Mouse (Mus musculus) midbrain, postnatal 0 days (tissue): Measurements from ENCODE around the gene Mrpl47. TPM values are rescaled to one million over a fixed set of nuclear protein-coding genes. Genes with fewer than 3 reads are reported as not detected.

Experiments
- ATAC-seq: fragments of 200-750 bp; cut with Nextera tagmentation; 2 replicates; pipeline ENCODE4 v1.8.0; 2017; ENCODE audit warnings: moderate number of reproducible peaks, mild to moderate bottlenecking, moderate TSS enrichment, moderate library complexity; ENCODE audit not compliant: low FRiP score
- DNase-seq: peaks from one replicate; pipeline ENCODE4 v3.0.0-alpha.2; 2015; ENCODE audit warnings: low spot score
- H3K27ac ChIP-seq: fragments of 300-500 bp; sonication (generic); 2 replicates; pipeline ENCODE4 v1.5.1; 2014; ENCODE audit warnings: low read depth, mild to moderate bottlenecking, low read length, mixed read lengths
- H3K27me3 ChIP-seq: fragments of 300-500 bp; sonication (generic); 2 replicates; pipeline ENCODE4 v1.6.1; 2014; ENCODE audit warnings: low read length, control low read depth, mixed read lengths; ENCODE audit not compliant: insufficient read depth
- H3K36me3 ChIP-seq: fragments of 300-500 bp; sonication (generic); 2 replicates; pipeline ENCODE4 v1.6.1; 2014; ENCODE audit warnings: low read length, control low read depth, mixed read lengths; ENCODE audit not compliant: insufficient read depth
- H3K4me1 ChIP-seq: fragments of 300-500 bp; sonication (generic); 2 replicates; pipeline ENCODE4 v1.6.1; 2014; ENCODE audit warnings: mild to moderate bottlenecking, control low read depth, antibody characterized with exemption, low read length, mixed read lengths; ENCODE audit not compliant: insufficient read depth
- H3K4me2 ChIP-seq: fragments of 300-500 bp; sonication (generic); 2 replicates; pipeline ENCODE4 v1.6.1; 2014; ENCODE audit warnings: low read depth, mild to moderate bottlenecking, low read length, mixed read lengths; ENCODE audit not compliant: poor library complexity, severe bottlenecking
- H3K4me3 ChIP-seq: fragments of 300-500 bp; sonication (generic); 2 replicates; pipeline ENCODE4 v1.5.1; 2014; ENCODE audit warnings: low read depth, mild to moderate bottlenecking, low read length, moderate library complexity
- H3K9ac ChIP-seq: fragments of 300-500 bp; sonication (generic); replicated peaks from 2 replicates; pipeline ENCODE4 v1.6.1; 2014; ENCODE audit warnings: mild to moderate bottlenecking, low read length, moderate library complexity, mixed read lengths; ENCODE audit not compliant: poor library complexity, severe bottlenecking
- H3K9me3 ChIP-seq: fragments of 300-500 bp; sonication (generic); 2 replicates; pipeline ENCODE4 v1.6.1; 2016; ENCODE audit warnings: low read length, control low read depth
- CTCF ChIP-seq: IDR thresholded peaks from 2 replicates; pipeline ENCODE4 v1.5.1; 2016; ENCODE audit warnings: antibody characterized with exemption, mild to moderate bottlenecking
- WGBS: fragments of 180-500 bp; shearing (Covaris S2); extraction: QIAGEN DNeasy Blood & Tissue Kit; methylation state at CpG from one replicate; pipeline ENCODE4 v1.1.7; 2014; 5-methylcytosine and 5-hydroxymethylcytosine counted together
- polyA plus RNA-seq: library from polyadenylated mRNA; unstranded; fragments of >200 nt; fragmentation: Nextera tagmentation; extraction: Ambion mirVana; gene quantifications from 2 replicates; pipeline ENCODE4 v1.2.1, GENCODE M21; 2015
- total RNA-seq: library from RNA; depleted of rRNA; stranded (reverse); fragments of >200 nt; gene quantifications from 2 replicates; pipeline ENCODE4 v1.2.3, GENCODE M21; 2014; rRNA removed

The Mrpl47 gene
- total RNA-seq (10.4 and 20.4 TPM in 2 replicates), polyA plus RNA-seq (25.4 and 30.7 TPM in 2 replicates)

- Histone ChIP-seq H3K36me3 (peaks cover 18% of the 10 kb centered on the region), H3K4me2 (peak within 1 kb of the TSS; percentile 59), H3K27ac (peak within 1 kb of the TSS; percentile 93), H3K9me3 (no peaks in the 10 kb centered on the region), H3K4me1 (0 out of 2 replicates have a peak, but pooled peaks cover 4% of the 10 kb centered on the region), H3K27me3 (no peaks in the 10 kb centered on the region), H3K4me3 (peak within 1 kb of the TSS; percentile 64), H3K9ac (peak within 1 kb of the TSS; percentile 84)
- DNase-seq (peak; percentile 57), ATAC-seq (peak; percentile 61; the same call in 1 of the 2 replicates)
- under 1% methylated on average over 31 of the region's 31 CpGs for WGBS
- no peak for TF ChIP-seq CTCF
Observed at GRCm38 (mm10) chr3:32737172-32737655, at the start of gene Mrpl47. Gene Mrpl47 (minus strand): TSS chr3:32737605.

GRCm38 (mm10) chr3:32770781-32771180 lies 33.4 kb upstream of the Mrpl47 start:
- TF ChIP-seq CTCF, result no peak
- 72% methylated on average over 2 of the region's 2 CpGs for WGBS
- DNase-seq, result no peak
- no peak overlapping the region for H3K4me2 ChIP-seq
- no peaks in the 10 kb centered on the region for H3K36me3 ChIP-seq
- no peak for ATAC-seq
- H3K4me1 ChIP-seq, result no peaks in the 10 kb centered on the region
- no peak overlapping the region for H3K9ac ChIP-seq
- no peaks in the 10 kb centered on the region for H3K9me3 ChIP-seq
- no peak overlapping the region for H3K4me3 ChIP-seq
- no peak overlapping the region for H3K27ac ChIP-seq
- H3K27me3 ChIP-seq, result no peaks in the 10 kb centered on the region

GRCm38 (mm10) chr3:32763902-32764301 lies 26.5 kb upstream of the Mrpl47 start:
- ATAC-seq (no peak), DNase-seq (no peak)
- Histone ChIP-seq H3K9me3 (no peaks in the 10 kb centered on the region), H3K4me3 (no peak overlapping the region), H3K4me1 (no peaks in the 10 kb centered on the region), H3K36me3 (no peaks in the 10 kb centered on the region), H3K4me2 (no peak overlapping the region), H3K9ac (no peak overlapping the region), H3K27me3 (no peaks in the 10 kb centered on the region), H3K27ac (no peak overlapping the region)
- 54% methylated on average over 7 of the region's 7 CpGs for WGBS
- no peak for TF ChIP-seq CTCF

- H3K9ac ChIP-seq, result no peak overlapping the region
- no peaks in the 10 kb centered on the region for H3K9me3 ChIP-seq
- no peak overlapping the region for H3K27ac ChIP-seq
- H3K36me3 ChIP-seq, result no peaks in the 10 kb centered on the region
- TF ChIP-seq CTCF, result no peak
- H3K4me1 ChIP-seq, result no peaks in the 10 kb centered on the region
- no peaks in the 10 kb centered on the region for H3K27me3 ChIP-seq
- no peak for ATAC-seq
- H3K4me3 ChIP-seq, result no peak overlapping the region
- 58% methylated on average over 8 of the region's 8 CpGs for WGBS
- no peak overlapping the region for H3K4me2 ChIP-seq
- no peak for DNase-seq
Observed at GRCm38 (mm10) chr3:32762962-32763361, 25.6 kb upstream of the Mrpl47 start.

GRCm38 (mm10) chr3:32759212-32759611 lies 21.8 kb upstream of the Mrpl47 start:
- H3K36me3 ChIP-seq, result no peaks in the 10 kb centered on the region; the same call in 1 of the 2 replicates
- H3K4me1 ChIP-seq, result no peaks in the 10 kb centered on the region
- WGBS, result 76% methylated on average over 5 of the region's 5 CpGs

GRCm38 (mm10) chr3:32754384-32754915 lies 17.0 kb upstream of the Mrpl47 start:
- Histone ChIP-seq H3K36me3 (peaks cover 38% of the 10 kb centered on the region), H3K9ac (no peak overlapping the region), H3K9me3 (no peaks in the 10 kb centered on the region), H3K27me3 (no peaks in the 10 kb centered on the region), H3K4me1 (no peaks in the 10 kb centered on the region), H3K27ac (no peak overlapping the region), H3K4me3 (no peak overlapping the region), H3K4me2 (no peak overlapping the region)
- no peak for ATAC-seq
- no peak for DNase-seq
- no peak for TF ChIP-seq CTCF
- 84% methylated on average over 3 of the region's 3 CpGs for WGBS

More at GRCm38 (mm10) chr3:32759212-32759611, 21.8 kb upstream of the Mrpl47 start:
- ATAC-seq (no peak), DNase-seq (no peak)
- no peak for TF ChIP-seq CTCF
- no peaks in the 10 kb centered on the region for H3K27me3 ChIP-seq
- H3K9me3 ChIP-seq, result no peaks in the 10 kb centered on the region
- no peak overlapping the region for H3K4me3 ChIP-seq
- no peak overlapping the region for H3K9ac ChIP-seq
- H3K4me2 ChIP-seq, result no peak overlapping the region
- no peak overlapping the region for H3K27ac ChIP-seq
